Mouse (Mus musculus) megakaryocyte, embryonic 14.5 days (primary cell): ENCODE data around the gene Taf6.

Experiments used
- FLI1 ChIP-seq: IDR thresholded peaks from 2 replicates; pipeline ENCODE4 v1.6.1; 2012; ENCODE audit warnings: low read length, inconsistent platforms, mixed read lengths
- GATA1 ChIP-seq: IDR thresholded peaks from 3 replicates; pipeline ENCODE4 v1.6.1; 2012; ENCODE audit warnings: mixed read lengths, low read length, inconsistent platforms, borderline replicate concordance

GRCm38 (mm10) chr5:138165594-138165993, 21.7 kb downstream of the Taf6 start:
- TF ChIP-seq GATA1 (no peak), FLI1 (no peak)
